Mouse (Mus musculus) CD4-positive, CD25-positive, alpha-beta regulatory T cell, adult 9 weeks (primary cell): ENCODE data around the gene Ddx23. TPM values are rescaled to one million over a fixed set of nuclear protein-coding genes. Genes with fewer than 3 reads are reported as not detected.

Source experiments
- polyA plus RNA-seq: library from polyadenylated mRNA; unstranded; fragments of 100-300 nt; shearing (Covaris generic); gene quantifications from one replicate; pipeline ENCODE4 v1.2.1, GENCODE M21; 2017

The Ddx23 gene
- polyA plus RNA-seq = 32.3 TPM

GRCm38 (mm10) chr15:98662567-98663545 is at the start of gene Ddx23:
Gene Ddx23 (minus strand): TSS chr15:98662894.

DNA sequence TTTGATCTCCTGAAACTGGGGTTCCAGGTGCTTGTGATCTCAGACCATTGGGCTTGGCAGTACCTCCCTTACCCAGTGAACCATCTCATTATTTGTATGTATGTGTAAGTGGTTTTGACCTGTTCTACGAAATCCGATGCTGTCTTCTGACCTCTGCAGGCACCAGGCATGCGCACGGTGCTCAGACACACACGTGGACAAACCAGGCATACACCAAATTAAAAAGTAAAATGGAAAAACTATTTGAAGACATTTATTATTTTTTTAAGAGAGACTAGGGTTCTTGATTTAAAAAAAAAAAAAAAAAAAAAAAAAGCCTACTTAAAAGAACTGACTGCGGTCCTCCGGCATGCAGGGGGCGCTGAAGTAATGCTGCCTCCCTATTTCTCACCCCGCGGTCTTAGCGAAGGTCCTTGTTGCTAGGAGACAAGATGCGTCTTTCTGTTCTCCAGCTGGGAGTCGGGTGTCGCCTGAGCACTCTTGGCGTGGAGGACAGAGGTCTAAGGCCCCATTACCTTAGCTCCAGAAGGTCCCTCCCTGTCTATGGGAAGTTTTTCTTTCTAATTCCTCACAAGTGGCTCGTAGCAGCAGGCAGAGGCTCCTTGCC is 45.2 kb upstream of the Ddx23 start, which contains the start of gene Ccdc65:
Gene Ccdc65 (plus strand): TSS at position 442 of the 607 bp plus-strand sequence.

GRCm38 (mm10) chr15:98676940-98677728 is 14.4 kb upstream of the Ddx23 start, which contains the start of gene Rnd1:
Gene Rnd1 (minus strand): TSS chr15:98677461.

GRCm38 (mm10) chr15:98630540-98630939 is 32.2 kb downstream of the Ddx23 start, which contains the start of gene Cacnb3:
Gene Cacnb3 (plus strand): TSS chr15:98630840.

GRCm38 (mm10) chr15:98609331-98610130 is 53.2 kb downstream of the Ddx23 start, which contains the start of gene Adcy6:
Gene Adcy6 (minus strand): TSS chr15:98610076.

Other genes with a start within 250 kb of the Ddx23 start
- not detected for gene Olfr282, start 231.7 kb downstream of the Ddx23 start, polyA plus RNA-seq
- not detected for gene Olfr281, start 210.3 kb downstream of the Ddx23 start, polyA plus RNA-seq
- not detected for gene OR5BS1P, start 193.0 kb downstream of the Ddx23 start, polyA plus RNA-seq
- gene Lalba, start 180.2 kb downstream of the Ddx23 start, polyA plus RNA-seq = not detected
- not detected for gene Olfr279, start 170.5 kb downstream of the Ddx23 start, polyA plus RNA-seq
- gene Kansl2, start 128.6 kb downstream of the Ddx23 start, polyA plus RNA-seq = 35.0 TPM
- gene Ccnt1, start 92.0 kb downstream of the Ddx23 start, polyA plus RNA-seq = 86.3 TPM
- not detected for gene 4930415O20Rik, start 91.9 kb downstream of the Ddx23 start, polyA plus RNA-seq
- gene Adcy6, start 52.8 kb downstream of the Ddx23 start, polyA plus RNA-seq = 4.7 TPM
- 0.11 TPM for gene Cacnb3, start 32.1 kb downstream of the Ddx23 start, polyA plus RNA-seq
- 1.6 TPM for gene Rnd1, start 14.6 kb upstream of the Ddx23 start, polyA plus RNA-seq
- not detected for gene Ccdc65, start 45.3 kb upstream of the Ddx23 start, polyA plus RNA-seq
- gene Fkbp11, start 65.3 kb upstream of the Ddx23 start, polyA plus RNA-seq = 0.24 TPM
- gene Arf3, start 100.3 kb upstream of the Ddx23 start, polyA plus RNA-seq = 35.9 TPM
- gene Wnt10b, start 115.3 kb upstream of the Ddx23 start, polyA plus RNA-seq = not detected
- not detected for gene Wnt1, start 127.0 kb upstream of the Ddx23 start, polyA plus RNA-seq
- not detected for gene Ddn, start 146.6 kb upstream of the Ddx23 start, polyA plus RNA-seq
- gene Prkag1, start 168.6 kb upstream of the Ddx23 start, polyA plus RNA-seq = 156 TPM
- 26.5 TPM for gene Kmt2d, start 208.3 kb upstream of the Ddx23 start, polyA plus RNA-seq
- gene Rhebl1, start 231.6 kb upstream of the Ddx23 start, polyA plus RNA-seq = 23.2 TPM
- gene Dhh, start 235.6 kb upstream of the Ddx23 start, polyA plus RNA-seq = 0.09 TPM